Mouse (Mus musculus) kidney, adult 2 months (tissue): ENCODE measurements around the gene Col1a1.

Source experiments
- CTCF ChIP-seq: fragments of 200-500 bp; conservative IDR thresholded peaks from 2 replicates; pipeline ENCODE4 v1.5.1; 2011; ENCODE audit warnings: low read depth, mild to moderate bottlenecking, control low read depth, low read length, moderate library complexity, mixed read lengths; ENCODE audit not compliant: insufficient read depth, insufficient read length
- POLR2A ChIP-seq: fragments of 200-500 bp; IDR thresholded peaks from one replicate; pipeline ENCODE4 v1.6.1; 2011; ENCODE audit warnings: low read depth, low read length, control low read depth

DNA sequence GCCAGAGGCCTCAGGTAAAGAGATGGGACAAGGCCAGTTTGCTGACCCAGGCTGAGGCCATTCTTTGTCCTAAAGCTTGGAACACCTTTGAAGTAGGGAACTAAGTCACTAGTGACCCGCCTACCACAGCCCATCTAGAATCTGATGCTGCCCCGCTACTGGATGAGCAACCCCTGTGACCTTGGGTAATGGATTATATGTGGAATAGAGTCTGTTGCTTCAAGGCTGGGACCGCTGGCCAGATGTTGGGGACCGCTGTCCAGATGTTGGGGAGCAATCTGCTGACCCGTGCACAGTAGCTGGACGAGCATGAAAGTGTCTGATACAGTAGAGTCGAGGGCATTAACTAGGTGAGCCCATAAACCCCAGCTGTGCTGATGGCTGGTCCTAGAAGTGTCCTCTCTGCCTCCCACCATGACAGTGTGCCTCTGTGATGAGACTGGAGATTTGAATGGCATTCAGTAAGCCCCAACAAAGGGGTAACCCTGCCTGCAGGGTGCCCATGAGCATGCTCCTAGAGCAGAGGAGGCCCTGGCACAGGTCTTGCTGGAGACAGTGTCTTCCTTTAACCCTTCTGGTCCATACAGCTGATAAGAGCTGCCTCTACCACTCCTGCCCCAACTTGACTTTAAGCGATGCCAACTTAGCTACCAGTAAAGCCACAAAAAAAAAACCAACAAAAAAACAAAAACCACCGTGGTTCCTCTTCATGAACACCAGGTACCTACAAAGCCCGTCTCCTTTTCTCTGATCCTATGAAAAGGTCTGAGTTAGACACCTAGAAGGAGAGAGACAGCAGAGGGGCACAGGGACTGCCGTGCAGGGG is 59.1 kb downstream of the Col1a1 start:
- TF ChIP-seq POLR2A (no peak), CTCF (no peak)
